Mouse (Mus musculus) MEL (cell line): ENCODE results near the gene Atg9b. TPM values are rescaled to one million over a fixed set of nuclear protein-coding genes. Genes with fewer than 3 reads are reported as not detected.
A peak's percentile ranks its signal among the peaks of the same experiment; 100 is the strongest.

Experiments used
- DNase-seq: peaks from one replicate; pipeline ENCODE4 v3.0.0; 2011; ENCODE audit warnings: low read depth, low spot score
- H3K27ac ChIP-seq: 2 replicates; pipeline ENCODE4 v1.5.1; 2012; ENCODE audit warnings: low read depth, mild to moderate bottlenecking, control low read depth, low read length, moderate library complexity; ENCODE audit not compliant: control insufficient read depth
- H3K27me3 ChIP-seq, 2 experiments: fragments of 150-350 bp in 1 of 2; sonication (generic) in 1 of 2; 2 replicates each; pipeline ENCODE4 v1.6.1; 2012; ENCODE audit warnings: low read length in 2 of 2, mild to moderate bottlenecking in 2 of 2, improper control_type of control experiment in 1 of 2, moderate library complexity in 1 of 2; ENCODE audit not compliant: insufficient read depth in 2 of 2, control insufficient read depth in 1 of 2
- H3K36me3 ChIP-seq, 2 experiments: 2 replicates each; pipeline ENCODE4 v1.6.1; 2012 to 2014; ENCODE audit warnings: low read length in 2 of 2, improper control_type of control experiment in 1 of 2, inconsistent platforms in 1 of 2, mild to moderate bottlenecking in 1 of 2; ENCODE audit not compliant: insufficient read depth in 2 of 2, control insufficient read depth in 1 of 2
- H3K4me1 ChIP-seq, 2 experiments: fragments of 150-350 bp in 1 of 2; sonication (generic) in 1 of 2; 2 replicates each; pipeline ENCODE4 v1.6.1; 2012; ENCODE audit warnings: low read length in 2 of 2, improper control_type of control experiment in 1 of 2, mild to moderate bottlenecking in 1 of 2; ENCODE audit not compliant: insufficient read depth in 2 of 2, control insufficient read depth in 1 of 2
- H3K4me3 ChIP-seq, 2 experiments: fragments of 150-350 bp in 1 of 2; sonication (generic) in 1 of 2; 2 replicates each; pipeline ENCODE4 v1.5.1; 2012; ENCODE audit warnings: low read depth in 2 of 2, low read length in 2 of 2, mild to moderate bottlenecking in 2 of 2, moderate library complexity in 2 of 2, control low read depth in 1 of 2, improper control_type of control experiment in 1 of 2; ENCODE audit not compliant: control insufficient read depth in 1 of 2, insufficient read depth in 1 of 2
- H3K79me2 ChIP-seq: 2 replicates; pipeline ENCODE4 v1.6.1; 2012; ENCODE audit warnings: mild to moderate bottlenecking, low read length, moderate library complexity; ENCODE audit not compliant: control insufficient read depth, poor library complexity, insufficient read depth
- H3K9ac ChIP-seq: 2 replicates; pipeline ENCODE4 v1.6.1; 2012; ENCODE audit warnings: low read depth, mild to moderate bottlenecking, control low read depth, low read length, moderate library complexity; ENCODE audit not compliant: control insufficient read depth, poor library complexity, severe bottlenecking
- H3K9me3 ChIP-seq: fragments of 150-350 bp; sonication (generic); replicated peaks from 2 replicates; pipeline ENCODE4 v1.6.1; 2012; ENCODE audit warnings: mild to moderate bottlenecking, low read length, improper control_type of control experiment, moderate library complexity; ENCODE audit not compliant: insufficient read depth
- BHLHE40 ChIP-seq: IDR thresholded peaks from 2 replicates; pipeline ENCODE4 v1.6.1; 2012; ENCODE audit warnings: low read depth, mild to moderate bottlenecking, inconsistent platforms, low read length, improper control_type of control experiment, borderline replicate concordance
- CHD2 ChIP-seq: IDR thresholded peaks from 2 replicates; pipeline ENCODE4 v1.6.1; 2011; ENCODE audit warnings: low read length, improper control_type of control experiment
- EP300 ChIP-seq, 2 experiments: IDR thresholded peaks; 2 replicates each; pipeline ENCODE4 v1.6.1; 2011; ENCODE audit warnings: improper control_type of control experiment in 2 of 2, low read length in 2 of 2, low read depth in 1 of 2, mild to moderate bottlenecking in 1 of 2
- GATA1 ChIP-seq: IDR thresholded peaks from 2 replicates; pipeline ENCODE4 v1.6.1; 2011; ENCODE audit warnings: low read depth, low read length, improper control_type of control experiment
- HCFC1 ChIP-seq: IDR thresholded peaks from 2 replicates; pipeline ENCODE4 v1.6.1; 2012; ENCODE audit warnings: low read depth, mild to moderate bottlenecking, inconsistent platforms, low read length, improper control_type of control experiment, moderate library complexity
- JUND ChIP-seq: IDR thresholded peaks from 2 replicates; pipeline ENCODE4 v1.6.1; 2011; ENCODE audit warnings: low read depth, mild to moderate bottlenecking, improper control_type of control experiment, low read length
- MAX ChIP-seq: IDR thresholded peaks from 2 replicates; pipeline ENCODE4 v1.6.1; 2011; ENCODE audit warnings: low read length, improper control_type of control experiment
- MAZ ChIP-seq: IDR thresholded peaks from 2 replicates; pipeline ENCODE4 v1.6.1; 2012; ENCODE audit warnings: low read depth, mild to moderate bottlenecking, inconsistent platforms, low read length, improper control_type of control experiment
- MXI1 ChIP-seq: IDR thresholded peaks from 2 replicates; pipeline ENCODE4 v1.6.1; 2011; ENCODE audit warnings: mild to moderate bottlenecking, low read depth, low read length, improper control_type of control experiment
- NELFE ChIP-seq: IDR thresholded peaks from 2 replicates; pipeline ENCODE4 v1.6.1; 2011; ENCODE audit warnings: low read depth, low read length, improper control_type of control experiment
- POLR2A ChIP-seq, 2 experiments: IDR thresholded peaks; 2 replicates each; pipeline ENCODE4 v1.6.1; 2011 to 2012; ENCODE audit warnings: low read length in 2 of 2, mild to moderate bottlenecking in 2 of 2, control low read depth in 1 of 2, improper control_type of control experiment in 1 of 2, low read depth in 1 of 2, moderate library complexity in 1 of 2; ENCODE audit not compliant: control insufficient read depth in 1 of 2, insufficient read depth in 1 of 2, poor library complexity in 1 of 2
- SIN3A ChIP-seq: IDR thresholded peaks from 2 replicates; pipeline ENCODE4 v1.6.1; 2012; ENCODE audit warnings: low read length, improper control_type of control experiment, inconsistent platforms
- SMC3 ChIP-seq: IDR thresholded peaks from 2 replicates; pipeline ENCODE4 v1.6.1; 2011; ENCODE audit warnings: low read depth, low read length, improper control_type of control experiment
- TBP ChIP-seq: IDR thresholded peaks from 2 replicates; pipeline ENCODE4 v1.8.0; 2011; ENCODE audit warnings: low read depth, low read length, improper control_type of control experiment
- TCF12 ChIP-seq: IDR thresholded peaks from 2 replicates; pipeline ENCODE4 v1.6.1; 2014; ENCODE audit warnings: low read depth, mild to moderate bottlenecking, inconsistent platforms, low read length, improper control_type of control experiment, moderate library complexity
- USF1 ChIP-seq: IDR thresholded peaks from 2 replicates; pipeline ENCODE4 v1.6.1; 2014; ENCODE audit warnings: low read depth, mild to moderate bottlenecking, inconsistent platforms, low read length, improper control_type of control experiment, moderate library complexity
- ZC3H11A ChIP-seq: IDR thresholded peaks from 2 replicates; pipeline ENCODE4 v1.6.1; 2012; ENCODE audit warnings: low read depth, mild to moderate bottlenecking, inconsistent platforms, low read length, improper control_type of control experiment
- ZMIZ1 ChIP-seq: IDR thresholded peaks from 2 replicates; pipeline ENCODE4 v1.6.1; 2012; ENCODE audit warnings: low read depth, mild to moderate bottlenecking, inconsistent platforms, low read length, improper control_type of control experiment, moderate library complexity
- ZNF384 ChIP-seq: IDR thresholded peaks from 2 replicates; pipeline ENCODE4 v1.6.1; 2012; ENCODE audit warnings: low read depth, mild to moderate bottlenecking, inconsistent platforms, low read length, improper control_type of control experiment
- polyA plus RNA-seq, 2 experiments: library from polyadenylated mRNA; stranded (reverse) in 1 of 2; unstranded in 1 of 2; fragments of >175 nt in 1 of 2; fragments of >200 nt in 1 of 2; gene quantifications; 2 replicates each; pipeline versions ENCODE4 v1.2.1 to v1.2.4; 2012; ENCODE audit warnings: low replicate concordance in 2 of 2, low read depth in 1 of 2; ENCODE audit not compliant: insufficient read length in 2 of 2, insufficient read depth in 1 of 2, missing spikeins in 1 of 2
- total RNA-seq: library from RNA; depleted of rRNA; stranded (reverse); fragments of 300-350 nt; gene quantifications from 2 replicates; pipeline ENCODE4 v1.2.3, GENCODE M21; 2012

Gene Atg9b
- total and polyA plus RNA-seq, 3 experiments, result 41.2 to 41.5 TPM; not detected in 1

GRCm38 (mm10) chr5:24383026-24383859 lies 8.7 kb downstream of the Atg9b start (continued):
- TF ChIP-seq EP300 (IDR thresholded peaks at IDR 0.05; ENCODE audit: low read depth in 1 of 2, low read length in 2 of 2) (peak; percentile 9 to 46; a peak in 3 of 4 replicates), POLR2A (IDR thresholded peaks at IDR 0.05; ENCODE audit: control insufficient read depth in 1 of 2, insufficient read depth in 1 of 2, low read depth in 1 of 2, low read length in 2 of 2, poor library complexity in 1 of 2) (peak; percentile 35 to 85; a peak in 2 of 4 replicates), TCF12 (peak; percentile 36), ZC3H11A (no peak), MAX (peak; percentile 85; the same call in 1 of the 2 replicates), ZMIZ1 (no peak; the same call in 1 of the 2 replicates), USF1 (peak; percentile 32; the same call in 1 of the 2 replicates), CHD2 (no peak), MXI1 (peak; percentile 99), NELFE (peak; percentile 72), SMC3 (peak; percentile 30), ZNF384 (no peak), JUND (peak; percentile 78; the same call in 1 of the 2 replicates), MAZ (peak; percentile 75), BHLHE40 (0 out of 2 replicates have a peak, but pooled peaks have one; percentile 55)
- TF ChIP-seq, all 39 proteins: peak for 22

GRCm38 (mm10) chr5:24381988-24382387 lies 10.0 kb downstream of the Atg9b start:
- Histone ChIP-seq H3K36me3 (peaks cover 0 to 60% of the 10 kb centered on the region in 2 experiments; a peak in 2 of 4 replicates), H3K9me3 (no peaks in the 10 kb centered on the region), H3K79me2 (peaks cover 13% of the 10 kb centered on the region), H3K27ac (peak overlapping the region; percentile 53), H3K27me3 (no peaks in the 10 kb centered on the region), H3K4me1 (peaks cover 22 to 82% of the 10 kb centered on the region in 2 experiments), H3K9ac (peak overlapping the region; percentile 48), H3K4me3 (no peak overlapping the region)
- TF ChIP-seq GATA1 (no peak), HCFC1 (0 out of 2 replicates have a peak, but pooled peaks have one; percentile 29), SIN3A (peak; percentile 1; the same call in 1 of the 2 replicates), JUND (peak; percentile 95), TBP (no peak), MAZ (0 out of 2 replicates have a peak, but pooled peaks have one; percentile 13)
- peak; percentile 60 for DNase-seq
